Mouse (Mus musculus): Measurements from ENCODE around the gene Pde10a. TPM values are rescaled to one million over a fixed set of nuclear protein-coding genes. Genes with fewer than 3 reads are reported as not detected.

Pde10a gene
- polyA plus RNA-seq, 1 experiment from 2014 or later = 1.9 TPM

DNA sequence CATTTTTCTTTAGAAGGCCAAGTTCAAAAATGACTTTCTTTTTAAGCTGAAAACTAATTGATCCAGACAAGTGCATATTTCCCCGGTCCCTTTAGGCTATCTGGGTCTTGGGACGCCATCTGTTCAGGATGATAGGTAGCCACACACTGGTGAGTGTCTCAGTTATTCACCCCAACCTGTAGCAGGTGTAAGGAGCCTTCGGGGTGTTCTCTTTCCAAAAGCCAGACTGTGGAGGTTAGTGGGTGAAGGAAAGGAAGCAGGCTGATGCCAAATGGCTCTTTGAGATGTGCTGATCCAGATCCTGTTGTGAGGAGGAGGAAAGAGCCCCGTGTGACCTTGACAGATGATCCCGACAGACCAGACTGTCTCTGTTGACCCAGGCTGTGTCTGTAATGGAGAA, 448.2 kb downstream of the Pde10a start:
- no peak for ATAC-seq (replicated peaks; ENCODE audit: extremely low read depth, insufficient read depth, low FRiP score)
- Histone ChIP-seq H3K27me3 (ENCODE audit: control insufficient read depth, insufficient read depth, low read length) (no peaks in the 10 kb centered on the region), H3K4me3 (ENCODE audit: low read length) (no peak overlapping the region), H3K36me3 (ENCODE audit: control insufficient read depth, insufficient read depth) (no peaks in the 10 kb centered on the region), H3K4me1 (ENCODE audit: control insufficient read depth, insufficient read depth, low read length) (no peaks in the 10 kb centered on the region), H3K27ac (ENCODE audit: low read length) (no peak overlapping the region), H3K4me2 (ENCODE audit: low read depth, low read length) (no peak overlapping the region), H3K9ac (ENCODE audit: low read length) (no peak overlapping the region), H3K9me3 (replicated peaks; ENCODE audit: control insufficient read depth, low read length) (no peaks in the 10 kb centered on the region)
- WGBS = 65% methylated on average over 5 of the region's 5 CpGs

DNA sequence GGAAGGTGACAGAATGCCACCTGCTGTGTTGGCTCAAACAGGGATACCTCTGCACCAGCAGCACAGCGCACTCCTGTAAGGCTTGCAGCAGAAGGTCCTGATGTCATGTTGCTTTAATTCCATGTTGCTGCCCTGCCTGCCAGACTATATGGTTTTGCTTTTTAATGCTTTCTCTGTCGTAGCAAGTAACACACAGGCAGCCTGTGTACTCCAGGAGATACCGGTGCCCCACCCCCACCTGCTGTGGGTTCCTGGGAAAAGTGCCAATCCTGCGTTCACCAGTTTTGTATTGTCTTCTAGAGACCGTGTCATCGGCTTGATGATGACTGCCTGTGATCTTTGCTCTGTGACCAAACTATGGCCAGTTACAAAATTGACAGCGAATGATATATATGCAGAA, 449.3 kb downstream of the Pde10a start:
- 56% methylated on average over 7 of the region's 7 CpGs for WGBS
- ATAC-seq (replicated peaks; ENCODE audit: extremely low read depth, insufficient read depth, low FRiP score) = no peak
- Histone ChIP-seq H3K9me3 (replicated peaks; ENCODE audit: control insufficient read depth, low read length) (no peaks in the 10 kb centered on the region), H3K27me3 (ENCODE audit: control insufficient read depth, insufficient read depth, low read length) (no peaks in the 10 kb centered on the region), H3K4me3 (ENCODE audit: low read length) (no peak overlapping the region), H3K4me2 (ENCODE audit: low read depth, low read length) (no peak overlapping the region), H3K4me1 (ENCODE audit: control insufficient read depth, insufficient read depth, low read length) (no peaks in the 10 kb centered on the region), H3K9ac (ENCODE audit: low read length) (no peak overlapping the region), H3K27ac (ENCODE audit: low read length) (no peak overlapping the region), H3K36me3 (ENCODE audit: control insufficient read depth, insufficient read depth) (no peaks in the 10 kb centered on the region)

DNA sequence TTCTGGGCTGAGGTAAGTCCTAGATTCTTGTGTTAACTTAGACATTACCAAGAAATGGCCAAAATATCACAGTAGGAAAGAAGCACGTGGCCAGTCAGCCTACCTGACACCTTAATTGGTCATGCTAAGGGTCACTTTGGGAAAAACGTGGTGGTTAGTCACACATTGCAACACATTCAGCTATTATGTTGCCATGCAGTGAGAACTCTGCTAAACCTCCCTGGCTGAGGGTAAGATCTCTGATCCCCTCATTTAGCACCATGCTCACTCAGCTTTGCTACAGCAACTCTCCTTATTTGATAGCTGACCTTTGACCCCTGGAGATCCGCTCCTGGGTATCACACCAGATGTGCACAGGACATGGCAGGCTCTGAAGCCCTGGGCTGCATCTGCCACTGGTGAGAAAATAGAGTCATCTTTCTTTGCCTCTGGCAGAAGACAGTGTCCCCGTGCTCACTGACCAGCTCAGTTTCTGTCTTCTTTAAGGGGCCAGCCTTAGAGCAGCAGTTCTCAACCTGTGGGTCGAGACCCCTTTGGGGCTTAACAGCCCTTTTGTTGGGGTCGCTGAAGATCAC, 449.7 kb downstream of the Pde10a start:
- no peak overlapping the region for H3K27ac ChIP-seq (ENCODE audit: low read length)
- no peak overlapping the region for H3K4me2 ChIP-seq (ENCODE audit: low read depth, low read length)
- no peaks in the 10 kb centered on the region for H3K27me3 ChIP-seq (ENCODE audit: control insufficient read depth, insufficient read depth, low read length)
- H3K4me1 ChIP-seq (ENCODE audit: control insufficient read depth, insufficient read depth, low read length) = no peaks in the 10 kb centered on the region
- WGBS = 73% methylated on average over 6 of the region's 6 CpGs
- H3K4me3 ChIP-seq (ENCODE audit: low read length) = no peak overlapping the region
- H3K9me3 ChIP-seq (replicated peaks; ENCODE audit: control insufficient read depth, low read length) = no peaks in the 10 kb centered on the region
- no peak for ATAC-seq (replicated peaks; ENCODE audit: extremely low read depth, insufficient read depth, low FRiP score)
- H3K9ac ChIP-seq (ENCODE audit: low read length) = no peak overlapping the region
- H3K36me3 ChIP-seq (ENCODE audit: control insufficient read depth, insufficient read depth) = no peaks in the 10 kb centered on the region

DNA sequence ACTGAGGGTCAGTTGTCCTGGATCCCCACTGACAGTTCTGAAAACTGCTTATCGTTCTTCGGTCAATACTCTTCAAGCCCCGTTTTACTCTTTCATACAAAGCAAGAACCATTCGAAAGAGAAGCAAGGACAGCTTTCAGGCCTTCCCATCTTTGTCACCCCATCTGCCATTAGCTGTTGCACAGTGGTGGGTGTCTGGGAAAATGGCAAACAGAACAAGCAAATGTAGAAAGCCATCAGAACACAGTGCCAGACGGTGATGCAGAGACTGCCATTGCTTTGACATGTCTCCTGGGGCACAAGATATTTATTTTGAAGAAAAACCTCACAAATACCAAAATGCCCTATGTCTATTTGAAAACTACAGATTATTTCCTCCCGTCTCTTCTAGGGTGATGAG, 451.6 kb downstream of the Pde10a start:
- ATAC-seq (replicated peaks; ENCODE audit: extremely low read depth, insufficient read depth, low FRiP score) = no peak

DNA sequence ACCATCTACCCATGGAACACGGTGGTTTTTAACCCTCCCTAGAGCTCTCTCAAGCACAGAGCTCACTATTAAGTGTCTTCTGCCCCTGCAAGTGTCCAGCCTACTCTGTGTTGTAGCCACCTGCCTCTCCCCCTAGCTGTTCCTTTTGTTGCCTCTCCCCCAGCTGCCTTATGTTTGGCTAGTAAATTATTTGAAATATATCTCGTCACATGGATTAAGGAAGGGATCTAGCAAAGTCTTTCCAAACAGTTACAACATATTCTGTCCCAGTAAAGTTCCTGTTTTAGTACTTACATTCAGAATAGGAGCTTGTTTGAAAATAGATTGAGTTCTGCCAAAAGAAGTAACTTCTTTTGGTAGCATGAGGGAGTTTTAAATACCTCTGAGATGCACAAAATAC, 452.1 kb downstream of the Pde10a start:
- no peaks in the 10 kb centered on the region for H3K27me3 ChIP-seq (ENCODE audit: control insufficient read depth, insufficient read depth, low read length)
- no peak overlapping the region for H3K9ac ChIP-seq (ENCODE audit: low read length)
- whole genome bisulfite sequencing = 63% methylated on average over 2 of the region's 2 CpGs

More for the DNA sequence above, 451.6 kb downstream of the Pde10a start:
- Histone ChIP-seq H3K9ac (ENCODE audit: low read length) (no peak overlapping the region), H3K4me3 (ENCODE audit: low read length) (no peak overlapping the region), H3K4me1 (ENCODE audit: control insufficient read depth, insufficient read depth, low read length) (no peaks in the 10 kb centered on the region), H3K36me3 (ENCODE audit: control insufficient read depth, insufficient read depth) (no peaks in the 10 kb centered on the region), H3K4me2 (ENCODE audit: low read depth, low read length) (no peak overlapping the region), H3K27me3 (ENCODE audit: control insufficient read depth, insufficient read depth, low read length) (no peaks in the 10 kb centered on the region), H3K9me3 (replicated peaks; ENCODE audit: control insufficient read depth, low read length) (no peaks in the 10 kb centered on the region), H3K27ac (ENCODE audit: low read length) (no peak overlapping the region)
- 85% methylated on average over 6 of the region's 6 CpGs for WGBS

DNA sequence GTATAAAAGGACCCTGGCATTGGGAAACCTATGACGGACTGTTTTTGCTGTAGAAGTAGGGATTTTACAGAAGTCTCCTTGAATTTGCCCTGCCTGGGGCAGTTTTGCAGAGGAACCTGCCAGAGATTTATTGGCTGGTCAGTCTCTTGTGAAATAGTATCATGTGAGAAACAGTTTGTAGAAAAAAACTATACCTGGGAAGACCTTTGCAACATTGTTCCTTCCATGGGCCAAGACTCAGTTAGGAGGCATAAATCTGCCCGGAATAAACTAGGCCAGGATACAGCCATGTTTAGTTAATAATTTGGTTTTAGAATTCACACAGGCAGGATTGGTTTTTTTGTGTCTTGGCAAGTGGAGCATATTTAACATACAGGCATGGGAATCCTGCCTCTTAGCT, 458.4 kb downstream of the Pde10a start:
- 76% methylated on average over 2 of the region's 2 CpGs for WGBS
- H3K4me1 ChIP-seq (ENCODE audit: control insufficient read depth, insufficient read depth, low read length) = peaks cover 3% of the 10 kb centered on the region; the same call in 1 of the 2 replicates
- no peaks in the 10 kb centered on the region for H3K27me3 ChIP-seq (ENCODE audit: control insufficient read depth, insufficient read depth, low read length)
- no peak overlapping the region for H3K4me3 ChIP-seq (ENCODE audit: low read length)
- H3K36me3 ChIP-seq (ENCODE audit: control insufficient read depth, insufficient read depth) = no peaks in the 10 kb centered on the region
- H3K9ac ChIP-seq (ENCODE audit: low read length) = no peak overlapping the region
- ATAC-seq (replicated peaks; ENCODE audit: extremely low read depth, insufficient read depth, low FRiP score) = no peak
- no peaks in the 10 kb centered on the region for H3K9me3 ChIP-seq (replicated peaks; ENCODE audit: control insufficient read depth, low read length)
- H3K4me2 ChIP-seq (ENCODE audit: low read depth, low read length) = no peak overlapping the region
- no peak overlapping the region for H3K27ac ChIP-seq (ENCODE audit: low read length)

More for the DNA sequence above, 452.1 kb downstream of the Pde10a start:
- ATAC-seq (replicated peaks; ENCODE audit: extremely low read depth, insufficient read depth, low FRiP score) = no peak
- H3K9me3 ChIP-seq (replicated peaks; ENCODE audit: control insufficient read depth, low read length) = no peaks in the 10 kb centered on the region
- H3K4me2 ChIP-seq (ENCODE audit: low read depth, low read length) = no peak overlapping the region
- H3K4me1 ChIP-seq (ENCODE audit: control insufficient read depth, insufficient read depth, low read length) = no peaks in the 10 kb centered on the region
- no peak overlapping the region for H3K4me3 ChIP-seq (ENCODE audit: low read length)
- H3K36me3 ChIP-seq (ENCODE audit: control insufficient read depth, insufficient read depth) = no peaks in the 10 kb centered on the region
- no peak overlapping the region for H3K27ac ChIP-seq (ENCODE audit: low read length)

DNA sequence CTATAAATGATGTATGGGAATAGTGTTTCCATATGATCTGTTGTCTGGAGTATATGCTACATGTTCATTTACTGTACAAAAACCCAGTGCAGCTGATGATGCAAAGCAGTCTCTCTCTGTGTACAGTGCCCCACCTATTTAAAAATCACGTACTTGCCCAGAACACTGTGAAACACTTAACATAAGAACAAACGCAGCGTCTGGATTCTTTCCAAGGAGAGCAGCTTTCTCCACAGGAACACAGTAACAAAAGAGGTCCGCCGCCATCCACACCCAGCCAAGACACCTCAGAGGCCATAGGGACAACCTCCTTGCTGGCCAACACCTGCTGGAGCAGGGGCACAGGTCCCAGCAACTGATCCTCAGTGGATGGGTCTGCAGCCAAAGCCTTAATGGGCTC, 460.5 kb downstream of the Pde10a start:
- Histone ChIP-seq H3K4me2 (ENCODE audit: low read depth, low read length) (no peak overlapping the region), H3K9ac (ENCODE audit: low read length) (no peak overlapping the region), H3K27me3 (ENCODE audit: control insufficient read depth, insufficient read depth, low read length) (no peaks in the 10 kb centered on the region), H3K36me3 (ENCODE audit: control insufficient read depth, insufficient read depth) (no peaks in the 10 kb centered on the region), H3K27ac (ENCODE audit: low read length) (no peak overlapping the region), H3K4me3 (ENCODE audit: low read length) (no peak overlapping the region), H3K4me1 (ENCODE audit: control insufficient read depth, insufficient read depth, low read length) (peaks cover 3% of the 10 kb centered on the region; the same call in 1 of the 2 replicates), H3K9me3 (replicated peaks; ENCODE audit: control insufficient read depth, low read length) (no peaks in the 10 kb centered on the region)
- ATAC-seq (replicated peaks; ENCODE audit: extremely low read depth, insufficient read depth, low FRiP score) = no peak
- WGBS = 55% methylated on average over 5 of the region's 5 CpGs

DNA sequence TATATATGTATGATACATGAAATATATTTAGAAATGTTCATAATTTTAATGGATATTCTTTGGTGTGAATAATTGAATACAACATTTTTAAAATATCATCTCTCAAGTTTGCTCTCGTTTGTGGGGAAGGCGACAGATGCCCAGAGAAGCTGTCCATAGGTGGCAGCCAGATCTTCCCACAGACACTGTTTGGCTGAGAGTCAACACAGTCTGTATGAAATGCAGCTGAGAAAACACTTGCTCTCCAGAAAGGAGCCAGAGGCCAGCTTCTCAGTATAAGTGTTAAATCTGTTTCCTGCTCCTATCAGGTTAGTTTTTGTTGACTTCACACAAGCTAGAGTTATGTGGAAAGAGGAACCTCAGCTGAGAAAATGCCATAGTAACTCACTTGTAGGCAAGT, 461.4 kb downstream of the Pde10a start:
- Histone ChIP-seq H3K27ac (ENCODE audit: low read length) (no peak overlapping the region), H3K27me3 (ENCODE audit: control insufficient read depth, insufficient read depth, low read length) (no peaks in the 10 kb centered on the region), H3K4me1 (ENCODE audit: control insufficient read depth, insufficient read depth, low read length) (peaks cover 3% of the 10 kb centered on the region; the same call in 1 of the 2 replicates), H3K36me3 (ENCODE audit: control insufficient read depth, insufficient read depth) (no peaks in the 10 kb centered on the region), H3K9ac (ENCODE audit: low read length) (no peak overlapping the region), H3K9me3 (replicated peaks; ENCODE audit: control insufficient read depth, low read length) (no peaks in the 10 kb centered on the region), H3K4me3 (ENCODE audit: low read length) (no peak overlapping the region), H3K4me2 (ENCODE audit: low read depth, low read length) (no peak overlapping the region)
- no peak for ATAC-seq (replicated peaks; ENCODE audit: extremely low read depth, insufficient read depth, low FRiP score)
- WGBS = 53% methylated on average over 2 of the region's 2 CpGs

DNA sequence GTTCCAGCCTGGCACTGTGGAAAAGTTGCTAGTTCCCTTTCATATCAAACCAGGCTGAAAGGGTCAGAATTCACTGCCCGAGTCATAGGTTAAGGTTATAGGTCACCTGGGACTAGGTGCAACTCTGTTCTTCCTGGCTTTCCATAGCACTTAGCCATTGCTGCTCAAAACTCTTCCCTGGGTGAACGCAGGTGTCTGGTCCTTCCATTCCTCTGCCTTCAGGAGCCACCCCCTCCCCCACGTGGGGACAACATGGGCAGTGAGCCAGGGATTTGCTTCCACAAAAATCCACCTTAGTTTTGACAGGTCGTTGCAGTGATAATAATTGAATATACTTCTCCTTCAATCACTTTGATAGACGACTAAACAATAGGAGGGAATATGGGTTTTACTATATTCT, 462.2 kb downstream of the Pde10a start:
- Histone ChIP-seq H3K27me3 (ENCODE audit: control insufficient read depth, insufficient read depth, low read length) (no peaks in the 10 kb centered on the region), H3K4me1 (ENCODE audit: control insufficient read depth, insufficient read depth, low read length) (peaks cover 3% of the 10 kb centered on the region; the same call in 1 of the 2 replicates), H3K9me3 (replicated peaks; ENCODE audit: control insufficient read depth, low read length) (no peaks in the 10 kb centered on the region), H3K27ac (ENCODE audit: low read length) (no peak overlapping the region), H3K36me3 (ENCODE audit: control insufficient read depth, insufficient read depth) (no peaks in the 10 kb centered on the region), H3K4me3 (ENCODE audit: low read length) (no peak overlapping the region), H3K9ac (ENCODE audit: low read length) (no peak overlapping the region), H3K4me2 (ENCODE audit: low read depth, low read length) (no peak overlapping the region)
- WGBS = 78% methylated on average over 5 of the region's 5 CpGs
- ATAC-seq (replicated peaks; ENCODE audit: extremely low read depth, insufficient read depth, low FRiP score) = no peak
